Mouse (Mus musculus) left cerebral cortex, postnatal 14 days (tissue): ENCODE data around the gene Tmem131. TPM values are rescaled to one million over a fixed set of nuclear protein-coding genes. Genes with fewer than 3 reads are reported as not detected.

Experiments used
- DNase-seq, 2 experiments: peaks; one replicate each; pipeline ENCODE4 v3.0.0; 2021 to 2022; ENCODE audit warnings: low spot score in 2 of 2, mixed read lengths in 1 of 2
- intact Hi-C: fragments of 180-260 bp; cut with DNase I; formaldehyde crosslinking; loops from one replicate; pipeline ENCODE4 v1.15.1; 2025
- total RNA-seq, 2 experiments: library from RNA; stranded (reverse); gene quantifications; 2 replicates each; pipeline ENCODE4 v1.2.3; 2021

Gene Tmem131
- total RNA-seq, 2 experiments from 2014 or later = 57.2 to 60.2 TPM

DNA sequence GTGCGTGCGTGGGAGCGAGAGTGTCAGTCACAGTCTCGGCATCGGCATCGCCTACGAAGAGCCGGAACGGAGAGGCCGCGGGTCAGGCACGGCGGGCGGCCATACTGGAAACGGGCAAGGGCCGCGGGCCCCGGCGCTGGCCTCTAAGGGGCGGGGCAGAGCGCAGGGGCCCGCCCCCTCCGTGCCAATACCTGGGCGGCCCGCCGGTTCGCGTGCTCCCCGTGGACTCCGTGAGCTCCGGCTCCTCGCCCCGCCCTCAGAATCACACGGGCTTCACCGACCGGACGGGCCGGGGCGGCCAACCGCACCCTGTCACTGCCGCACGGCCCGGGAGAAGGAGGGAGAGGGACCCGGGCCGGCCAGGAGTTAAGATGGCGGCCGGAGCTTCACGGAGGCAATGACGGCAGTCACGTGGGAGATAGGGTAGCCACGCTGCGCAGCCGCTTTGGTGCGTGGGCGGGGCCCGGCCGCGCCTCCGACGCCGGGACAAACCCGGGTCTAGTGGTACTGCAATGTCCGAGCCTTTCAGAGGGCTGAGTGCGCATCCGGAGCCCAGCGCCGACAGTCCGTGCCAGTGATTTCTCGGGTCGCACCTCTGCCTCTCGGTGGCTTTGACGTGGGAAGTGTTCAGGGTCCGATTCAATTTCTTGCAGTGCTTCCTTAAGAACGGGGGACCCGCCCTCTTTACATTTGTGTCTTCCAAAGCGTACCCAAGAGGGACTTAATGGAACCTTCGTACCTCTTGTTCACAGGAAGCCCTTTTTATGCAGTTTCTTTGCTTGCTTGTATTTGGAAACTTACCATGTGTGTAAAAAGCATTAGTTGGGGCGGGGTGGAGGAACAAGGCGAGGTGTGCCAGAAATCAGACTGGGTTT lies 3.7 kb downstream of the Tmem131 start:
- intact Hi-C loops = loop anchor here (5.0 kb wide), 2 partner anchors 77 to 117 kb away; no protein-coding TSS in a partner anchor
- DNase-seq = peak; percentile 93

- DNase-seq = peak in 1 of 2 experiments; percentile 19
Observed at GRCm38 (mm10) chr1:36938801-36939286, 4.6 kb downstream of the Tmem131 start.

GRCm38 (mm10) chr1:36938348-36938747 lies 5.1 kb downstream of the Tmem131 start:
- no peak for DNase-seq
- intact Hi-C loops = loop anchor here (5.0 kb wide), 2 partner anchors 76 to 116 kb away; no protein-coding TSS in a partner anchor

More at GRCm38 (mm10) chr1:36938801-36939286, 4.6 kb downstream of the Tmem131 start:
- intact Hi-C loops = loop anchor here (5.0 kb wide), 2 partner anchors 77 to 117 kb away; no protein-coding TSS in a partner anchor

DNA sequence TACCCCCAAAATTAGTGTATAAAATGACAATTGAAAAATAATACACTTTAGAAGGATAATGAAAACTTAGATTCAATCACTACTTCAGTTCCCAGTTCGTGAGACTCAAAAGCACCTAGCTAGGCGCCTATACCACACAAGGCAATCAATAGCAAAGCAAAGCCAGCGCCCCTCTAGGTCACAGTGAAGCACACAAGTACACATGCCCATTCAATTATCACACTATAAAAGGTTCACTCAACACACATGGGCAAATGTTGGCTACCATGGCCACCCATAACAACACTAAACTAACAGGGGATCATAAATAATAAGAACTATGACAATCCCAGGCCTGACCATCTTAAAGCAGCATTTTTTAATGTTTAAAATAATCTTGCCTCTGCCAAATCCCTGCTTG lies 5.8 kb downstream of the Tmem131 start:
- DNase-seq = no peak
- intact Hi-C loops = loop anchor here (5.0 kb wide), 2 partner anchors 75 to 115 kb away; no protein-coding TSS in a partner anchor

DNA sequence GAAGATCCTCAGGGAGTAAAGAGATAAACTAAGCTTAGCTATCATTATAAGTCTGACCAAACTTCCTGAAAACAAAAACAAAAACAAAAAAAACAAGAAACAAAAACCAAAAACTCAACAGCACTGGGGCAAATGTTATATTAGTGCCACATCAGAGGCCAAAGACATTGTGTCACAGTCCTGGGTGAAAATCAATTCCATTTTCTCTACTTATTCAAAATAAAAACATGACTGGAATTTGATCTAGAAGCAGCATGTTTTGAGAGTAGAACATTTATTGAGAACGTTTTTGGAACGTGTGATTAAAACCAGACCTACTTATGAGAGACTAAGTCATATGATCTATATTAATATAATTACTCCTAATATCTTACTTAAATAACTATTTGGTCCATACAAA lies 6.5 kb downstream of the Tmem131 start:
- DNase-seq = no peak
- intact Hi-C loops = loop anchor here (5.0 kb wide), 2 partner anchors 75 to 115 kb away; no protein-coding TSS in a partner anchor

GRCm38 (mm10) chr1:36936567-36936966 lies 6.9 kb downstream of the Tmem131 start:
- no peak for DNase-seq
- intact Hi-C loops = loop anchor here (5.0 kb wide), 2 partner anchors 74 to 114 kb away; no protein-coding TSS in a partner anchor

DNA sequence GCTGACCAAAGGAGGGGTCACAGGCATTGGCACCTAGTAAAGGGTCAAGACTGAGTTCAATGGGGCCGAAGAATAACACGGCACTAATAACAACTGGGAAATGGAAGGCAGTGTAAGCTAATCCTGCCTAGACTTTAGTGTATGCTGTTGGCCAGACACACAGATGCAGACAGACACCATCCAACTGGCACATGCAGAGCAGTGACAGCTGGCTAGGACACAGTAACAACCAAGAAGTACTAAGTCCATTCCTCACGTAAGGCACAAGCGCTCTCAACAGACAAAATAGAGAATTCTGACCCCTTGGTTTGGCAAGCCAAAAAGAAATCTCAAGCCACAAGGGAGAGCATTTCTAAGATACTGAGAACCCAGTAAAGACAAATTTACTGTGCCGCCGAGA lies 8.7 kb downstream of the Tmem131 start:
- no peak for DNase-seq
- intact Hi-C loops = loop anchor here (5.0 kb wide), 2 partner anchors 72 to 112 kb away; no protein-coding TSS in a partner anchor

DNA sequence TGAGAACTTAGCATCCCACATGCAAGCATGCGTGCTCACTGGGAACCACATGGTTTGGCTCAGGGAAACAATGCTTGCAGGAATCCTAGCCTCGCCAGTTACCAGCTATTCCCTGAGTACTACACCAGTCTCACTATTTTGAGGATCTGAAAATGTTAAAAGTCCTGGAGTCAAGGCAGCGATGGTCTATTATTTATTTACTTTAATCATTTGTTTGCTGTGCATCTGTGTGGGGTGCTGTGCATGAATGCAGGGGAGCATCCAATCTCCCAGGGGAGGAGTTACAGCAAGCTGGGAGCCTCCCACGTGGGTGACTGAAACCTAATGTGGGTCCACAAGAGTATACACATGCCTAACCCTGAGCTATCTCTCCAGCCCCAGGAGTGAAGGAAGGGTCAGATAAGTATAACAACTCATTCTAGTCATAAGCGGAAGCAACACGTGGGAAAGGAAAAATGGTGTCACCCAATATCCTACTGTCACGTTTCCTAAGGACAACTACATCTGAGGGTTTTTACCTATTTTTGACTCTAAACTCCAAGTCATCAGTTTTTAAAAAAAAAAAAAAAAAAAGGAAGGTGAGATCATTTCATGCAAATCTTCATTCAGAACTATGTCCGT lies 9.4 kb downstream of the Tmem131 start:
- intact Hi-C loops = no loop called here
- no peak for DNase-seq

GRCm38 (mm10) chr1:36932231-36932630 lies 11.2 kb downstream of the Tmem131 start:
- DNase-seq = no peak
- intact Hi-C loops = no loop called here

- no peak for DNase-seq
- intact Hi-C loops = no loop called here
Observed at GRCm38 (mm10) chr1:36930911-36931310, 12.6 kb downstream of the Tmem131 start.

- DNase-seq = no peak
- intact Hi-C loops = no loop called here
Observed at GRCm38 (mm10) chr1:36929996-36930395, 13.5 kb downstream of the Tmem131 start.

GRCm38 (mm10) chr1:36928357-36929330 lies 14.8 kb downstream of the Tmem131 start:
- DNase-seq = no peak
- intact Hi-C loops = no loop called here

DNA sequence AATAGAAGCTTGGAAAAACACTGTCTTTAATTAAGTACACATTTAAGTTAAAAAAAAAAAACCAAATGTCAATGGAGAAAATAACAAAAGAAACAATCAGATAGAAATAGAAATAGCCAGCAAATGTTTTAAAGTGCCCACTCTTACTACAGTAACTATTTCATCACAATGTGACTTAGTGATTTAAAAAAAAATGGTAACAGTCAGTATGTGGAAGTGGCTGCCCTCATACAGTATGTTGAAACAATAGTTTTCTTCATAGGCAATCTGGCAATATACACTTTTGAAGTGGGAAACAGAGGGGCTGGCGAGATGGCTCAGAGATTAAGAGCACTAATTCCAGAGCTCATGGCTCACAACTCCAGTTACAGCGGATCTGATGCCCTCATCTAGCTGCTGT lies 15.9 kb downstream of the Tmem131 start:
- intact Hi-C loops = no loop called here
- DNase-seq = no peak

DNA sequence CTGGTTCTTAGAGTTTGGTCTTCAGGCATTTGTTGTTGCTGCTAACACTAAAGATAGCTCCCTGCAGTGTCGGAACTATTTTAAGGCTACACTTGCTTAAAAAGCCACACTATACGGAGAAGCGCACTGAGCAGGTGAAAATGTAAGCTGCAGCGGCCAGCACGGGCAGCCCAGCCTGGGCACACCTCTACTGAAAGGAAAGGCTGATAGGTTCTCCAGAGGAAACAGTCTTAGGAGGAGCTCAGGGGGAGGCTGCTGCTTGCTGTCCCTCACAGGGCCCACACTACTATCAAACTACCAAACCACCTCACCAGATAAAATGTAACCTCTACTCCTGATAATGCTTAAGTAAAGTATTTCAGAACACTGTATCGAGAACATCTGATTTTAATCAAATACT lies 16.7 kb downstream of the Tmem131 start:
- intact Hi-C loops = no loop called here
- no peak for DNase-seq

GRCm38 (mm10) chr1:36926246-36926645 lies 17.2 kb downstream of the Tmem131 start:
- DNase-seq = no peak
- intact Hi-C loops = no loop called here

DNA sequence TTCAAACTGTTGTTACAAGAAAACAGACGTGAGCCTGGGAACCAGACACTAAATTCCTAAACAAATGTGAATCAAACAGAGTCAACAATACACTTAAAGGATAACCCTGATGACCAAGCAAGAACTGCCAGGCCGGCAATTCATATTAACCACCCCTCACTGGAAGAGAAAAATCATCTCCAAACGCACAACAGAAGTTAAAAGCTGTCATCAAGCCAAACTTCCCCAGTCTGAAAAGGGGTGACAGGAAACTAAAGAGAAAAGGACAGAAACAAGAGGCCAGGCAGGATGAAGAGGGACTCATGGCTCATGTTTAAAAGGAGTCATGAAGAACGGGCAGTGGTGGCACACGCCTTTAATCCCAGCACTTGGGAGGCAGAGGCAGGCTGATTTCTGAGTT lies 17.7 kb downstream of the Tmem131 start:
- no peak for DNase-seq
- intact Hi-C loops = no loop called here

DNA sequence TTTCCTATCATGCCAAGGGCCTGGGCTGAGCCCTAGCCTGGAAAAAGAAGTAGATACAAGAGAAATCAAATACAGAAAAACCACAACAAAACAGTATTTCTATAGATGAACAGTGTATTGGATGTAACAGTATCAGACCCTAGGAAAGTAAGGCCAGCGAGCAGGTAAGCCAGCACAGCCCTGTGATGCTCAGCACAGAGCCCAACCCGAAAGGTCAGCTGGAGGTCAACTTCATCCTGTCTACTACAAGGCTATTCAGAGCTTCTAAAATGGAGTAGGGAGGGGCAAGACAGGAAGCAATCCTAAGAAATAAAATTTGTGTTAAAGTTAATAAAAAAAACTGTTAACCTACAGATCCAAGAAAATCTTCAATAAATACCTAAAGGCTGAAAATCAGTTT lies 18.6 kb downstream of the Tmem131 start:
- DNase-seq = no peak
- intact Hi-C loops = no loop called here

DNA sequence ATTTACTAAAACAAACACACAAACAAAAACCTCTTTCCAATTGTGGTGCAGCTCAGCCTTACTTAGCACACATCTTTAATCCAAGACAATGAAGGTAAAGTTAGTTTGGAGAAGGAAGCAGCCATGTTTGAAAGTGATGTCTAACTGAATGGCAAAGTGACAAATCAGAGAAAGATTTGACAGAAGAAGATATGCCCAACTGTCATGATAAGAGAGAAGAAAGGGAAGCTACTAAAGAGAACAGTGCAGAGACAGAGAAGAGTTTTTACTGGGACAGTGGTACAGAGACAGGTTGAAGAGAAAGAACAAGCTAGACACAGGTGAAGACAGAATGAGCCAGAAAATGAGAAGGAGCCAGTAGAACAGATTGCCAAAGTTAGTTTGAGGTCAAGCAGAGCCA lies 19.6 kb downstream of the Tmem131 start:
- DNase-seq = no peak
- intact Hi-C loops = no loop called here
